Mouse (Mus musculus) E14TG2a.4 (cell line): ENCODE results near the gene St3gal5.

Experiments used
- H3K27me3 ChIP-seq: 2 replicates; pipeline ENCODE4 v1.6.1; 2014; ENCODE audit warnings: low read length, control low read depth; ENCODE audit not compliant: insufficient read depth
- H3K36me3 ChIP-seq: 2 replicates; pipeline ENCODE4 v1.6.1; 2014; ENCODE audit warnings: low read length, control low read depth; ENCODE audit not compliant: insufficient read depth
- H3K4me1 ChIP-seq: replicated peaks from 2 replicates; pipeline ENCODE4 v1.6.1; 2014; ENCODE audit warnings: low read depth, low read length, control low read depth
- H3K4me3 ChIP-seq: replicated peaks from 2 replicates; pipeline ENCODE4 v1.5.1; 2014; ENCODE audit warnings: mild to moderate bottlenecking, low read length
- H3K9me3 ChIP-seq: 2 replicates; pipeline ENCODE4 v1.6.1; 2014; ENCODE audit warnings: low read length, control low read depth
- CTCF ChIP-seq: conservative IDR thresholded peaks from 2 replicates; pipeline ENCODE4 v1.5.1; 2014; ENCODE audit warnings: low read length
- NANOG ChIP-seq: IDR thresholded peaks from 2 replicates; pipeline ENCODE4 v1.6.1; 2014; ENCODE audit warnings: borderline replicate concordance, low read length, mixed read lengths
- POU5F1 ChIP-seq: IDR thresholded peaks from 2 replicates; pipeline ENCODE4 v1.6.1; 2014; ENCODE audit warnings: low read length, borderline replicate concordance

St3gal5 gene

DNA sequence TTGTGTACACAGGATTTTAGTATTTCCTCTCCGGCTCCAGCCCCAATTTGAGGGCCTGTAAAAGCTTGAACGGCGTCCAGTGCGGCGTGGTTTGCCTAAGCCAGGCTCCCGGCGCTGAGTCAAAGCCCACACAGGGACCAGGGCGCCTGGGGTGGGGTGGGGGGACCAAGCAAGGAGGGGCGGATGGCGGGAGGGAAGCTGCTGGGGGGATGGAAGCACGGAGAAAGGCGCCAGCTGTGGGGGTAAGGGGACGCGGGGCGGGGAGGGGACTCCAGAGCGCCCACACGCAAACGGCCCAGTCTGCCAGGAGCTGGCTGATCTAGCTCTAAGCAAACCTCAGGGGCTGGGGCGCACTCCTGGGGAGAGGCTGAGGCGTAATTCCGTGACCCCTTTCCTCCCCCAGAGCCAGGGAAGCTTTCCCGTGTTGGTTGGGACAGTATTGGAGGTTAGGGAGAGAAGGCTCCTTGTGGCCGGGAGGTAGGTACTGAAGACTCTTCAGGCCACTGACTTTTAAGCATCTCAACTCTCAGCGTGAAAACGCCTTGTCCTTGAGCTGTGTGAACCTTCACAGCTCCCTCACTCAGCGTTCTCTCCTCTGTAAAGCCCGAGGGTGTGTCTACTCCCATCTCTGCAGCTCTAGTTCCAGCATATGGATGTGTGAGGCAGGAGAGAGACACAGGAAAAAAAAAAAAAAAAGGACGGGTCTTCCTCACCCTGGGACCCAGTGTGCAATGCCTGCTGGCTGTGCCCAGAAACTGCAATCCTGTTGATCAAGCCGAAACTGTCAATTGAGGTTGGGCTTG lies 91.9 kb downstream of the St3gal5 start:
- TF ChIP-seq CTCF: no peak
- TF ChIP-seq POU5F1: no peak
- no peak for TF ChIP-seq NANOG
- no peaks in the 10 kb centered on the region for H3K36me3 ChIP-seq
- H3K27me3 ChIP-seq: peaks cover 63% of the 10 kb centered on the region
- H3K4me3 ChIP-seq: peak overlapping the region; percentile 58
- 0 out of 2 replicates have a peak, but pooled peaks cover 3% of the 10 kb centered on the region for H3K9me3 ChIP-seq
- H3K4me1 ChIP-seq: peaks cover 28% of the 10 kb centered on the region

DNA sequence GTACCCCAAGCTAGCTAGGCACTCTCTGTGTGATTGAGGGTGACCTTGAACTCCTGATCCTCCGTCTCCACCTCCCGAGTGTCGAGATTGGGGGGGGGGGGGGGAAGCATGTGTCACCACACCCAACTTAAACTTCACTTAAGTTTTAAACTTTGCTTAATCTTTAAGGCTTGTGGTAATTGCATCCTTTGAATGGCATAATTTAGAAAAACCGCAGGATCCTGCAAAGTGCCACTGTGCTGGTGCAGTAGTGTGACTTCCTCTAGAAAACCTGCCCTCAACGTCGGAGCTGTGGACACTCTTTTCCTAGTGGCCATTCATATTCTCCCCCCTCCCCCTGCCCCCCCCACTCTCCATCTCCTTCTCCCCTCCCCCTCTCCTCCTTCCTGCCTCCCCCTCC lies 92.7 kb downstream of the St3gal5 start:
- no peaks in the 10 kb centered on the region for H3K36me3 ChIP-seq
- 0 out of 2 replicates have a peak, but pooled peaks cover 3% of the 10 kb centered on the region for H3K9me3 ChIP-seq
- TF ChIP-seq NANOG (no peak), POU5F1 (no peak)
- H3K27me3 ChIP-seq: peaks cover 63% of the 10 kb centered on the region
- peaks cover 28% of the 10 kb centered on the region for H3K4me1 ChIP-seq
- no peak overlapping the region for H3K4me3 ChIP-seq

DNA sequence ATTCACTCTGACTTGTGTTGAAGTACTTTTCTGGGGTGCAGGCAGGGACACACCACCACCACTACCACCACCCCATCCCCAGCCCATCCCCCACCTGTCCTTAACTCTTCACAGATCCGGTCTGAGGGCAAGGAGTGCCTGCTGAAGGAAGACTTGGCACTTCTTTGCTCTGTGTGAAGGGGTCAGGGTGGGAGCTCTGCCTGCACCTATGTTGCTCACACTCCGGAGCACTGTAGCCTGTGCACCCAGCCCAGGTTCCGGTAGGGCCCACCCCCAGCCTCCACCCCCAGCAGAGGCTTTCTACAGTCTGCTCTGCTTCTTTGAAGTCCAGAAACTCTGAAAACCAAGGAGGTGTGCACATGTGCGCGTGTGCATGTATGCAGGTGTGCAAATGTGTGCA lies 93.2 kb downstream of the St3gal5 start:
- no peaks in the 10 kb centered on the region for H3K36me3 ChIP-seq
- peaks cover 6% of the 10 kb centered on the region for H3K9me3 ChIP-seq
- no peak overlapping the region for H3K4me3 ChIP-seq
- H3K27me3 ChIP-seq: peaks cover 63% of the 10 kb centered on the region
- TF ChIP-seq POU5F1 (no peak), CTCF (no peak), NANOG (no peak)
- H3K4me1 ChIP-seq: peaks cover 28% of the 10 kb centered on the region

GRCm38 (mm10) chr6:72196660-72197059 lies 99.3 kb downstream of the St3gal5 start:
- TF ChIP-seq NANOG: no peak
- no peak for TF ChIP-seq POU5F1
- TF ChIP-seq CTCF: no peak
- Histone ChIP-seq H3K4me3 (no peak overlapping the region), H3K4me1 (peaks cover 9% of the 10 kb centered on the region), H3K9me3 (peaks cover 12% of the 10 kb centered on the region), H3K27me3 (peaks cover 30% of the 10 kb centered on the region), H3K36me3 (no peaks in the 10 kb centered on the region)

DNA sequence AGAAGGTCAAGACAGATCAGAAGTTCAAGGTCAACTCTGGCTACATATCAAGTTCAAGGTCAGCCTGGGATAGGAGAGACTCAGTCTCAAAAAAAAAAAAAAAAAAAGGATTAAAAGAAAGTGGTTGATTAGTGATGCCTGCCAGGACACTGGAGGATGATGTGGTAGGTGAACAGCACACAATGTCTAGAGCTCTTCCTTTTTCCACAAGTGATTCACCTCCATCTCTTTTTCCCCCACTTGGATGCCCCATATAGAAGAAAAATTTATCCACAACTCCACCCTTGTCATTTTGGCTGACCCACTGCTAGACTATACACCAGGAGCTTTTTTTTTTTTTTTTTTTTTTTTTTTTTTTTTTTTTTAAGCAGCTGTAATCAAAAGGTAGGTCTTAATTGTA lies 100.1 kb downstream of the St3gal5 start:
- H3K9me3 ChIP-seq: peaks cover 12% of the 10 kb centered on the region
- H3K4me3 ChIP-seq: no peak overlapping the region
- H3K36me3 ChIP-seq: no peaks in the 10 kb centered on the region
- no peak for TF ChIP-seq NANOG
- no peak for TF ChIP-seq CTCF
- TF ChIP-seq POU5F1: no peak
- peaks cover 25% of the 10 kb centered on the region for H3K27me3 ChIP-seq
- peaks cover 9% of the 10 kb centered on the region for H3K4me1 ChIP-seq

- no peaks in the 10 kb centered on the region for H3K36me3 ChIP-seq
- H3K4me1 ChIP-seq: peaks cover 9% of the 10 kb centered on the region
- TF ChIP-seq NANOG: no peak
- TF ChIP-seq CTCF: no peak
- TF ChIP-seq POU5F1: no peak
- peaks cover 5% of the 10 kb centered on the region for H3K9me3 ChIP-seq
- no peak overlapping the region for H3K4me3 ChIP-seq
- H3K27me3 ChIP-seq: peaks cover 23% of the 10 kb centered on the region; the same call in 1 of the 2 replicates
Measured at GRCm38 (mm10) chr6:72200595-72201256, 103.3 kb downstream of the St3gal5 start.

DNA sequence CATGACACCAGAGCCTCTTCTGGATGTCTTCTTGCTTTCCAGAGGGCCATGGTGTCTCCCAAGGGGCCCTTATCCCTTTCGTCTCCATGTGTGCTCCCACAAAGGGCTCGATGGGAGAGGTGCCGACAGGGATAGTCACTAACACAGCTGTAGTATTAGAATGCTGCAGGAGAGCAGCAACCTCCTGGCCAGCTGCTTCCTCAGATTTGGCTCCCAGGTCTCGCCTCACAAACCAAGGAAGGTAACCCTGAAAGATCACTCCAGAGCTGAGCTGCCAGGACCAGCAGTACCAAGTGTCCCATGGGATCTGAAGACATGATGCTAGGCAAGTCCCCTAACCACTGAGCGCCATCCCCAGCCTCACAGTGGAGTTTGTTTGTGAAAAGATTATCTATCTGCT lies 105.3 kb downstream of the St3gal5 start:
- Histone ChIP-seq H3K27me3 (peaks cover 36% of the 10 kb centered on the region), H3K36me3 (no peaks in the 10 kb centered on the region), H3K9me3 (no peaks in the 10 kb centered on the region), H3K4me1 (peaks cover 9% of the 10 kb centered on the region), H3K4me3 (no peak overlapping the region)
- TF ChIP-seq CTCF: no peak
- no peak for TF ChIP-seq NANOG
- no peak for TF ChIP-seq POU5F1

DNA sequence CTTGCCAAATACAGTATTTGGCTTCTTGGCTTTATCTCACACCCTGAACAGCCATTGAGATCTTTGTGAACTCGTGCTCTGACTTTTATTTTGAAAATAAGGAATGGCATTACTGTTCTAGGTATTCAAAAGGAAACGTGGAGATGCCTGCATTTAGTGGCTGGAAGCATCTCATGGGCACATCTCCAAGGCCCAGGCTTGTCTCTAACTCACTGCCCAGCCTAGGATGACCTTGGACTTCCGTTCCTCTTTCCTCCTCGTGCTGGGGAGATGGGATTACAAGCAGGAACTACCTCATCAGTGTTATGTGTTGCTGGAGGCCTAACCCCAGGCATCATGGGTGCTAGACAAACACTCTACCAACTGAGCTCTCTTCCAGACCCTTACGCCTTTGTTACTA lies 105.9 kb downstream of the St3gal5 start:
- H3K36me3 ChIP-seq: no peaks in the 10 kb centered on the region
- TF ChIP-seq NANOG (no peak), CTCF (no peak), POU5F1 (no peak)
- no peaks in the 10 kb centered on the region for H3K9me3 ChIP-seq
- H3K27me3 ChIP-seq: peaks cover 42% of the 10 kb centered on the region
- peaks cover 3% of the 10 kb centered on the region; the same call in 1 of the 2 replicates for H3K4me1 ChIP-seq
- H3K4me3 ChIP-seq: no peak overlapping the region
